Mouse (Mus musculus): Measurements from ENCODE around the gene Pitx3. TPM values are rescaled to one million over a fixed set of nuclear protein-coding genes. Genes with fewer than 3 reads are reported as not detected.

Pitx3 gene
- polyA plus RNA-seq (2012; rRNA removed) (14.0 and 19.6 TPM in 2 replicates), polyA plus RNA-seq (2014; fragmentation: Nextera tagmentation; extraction: Ambion mirVana) (8.1 TPM in 2 replicates)

DNA sequence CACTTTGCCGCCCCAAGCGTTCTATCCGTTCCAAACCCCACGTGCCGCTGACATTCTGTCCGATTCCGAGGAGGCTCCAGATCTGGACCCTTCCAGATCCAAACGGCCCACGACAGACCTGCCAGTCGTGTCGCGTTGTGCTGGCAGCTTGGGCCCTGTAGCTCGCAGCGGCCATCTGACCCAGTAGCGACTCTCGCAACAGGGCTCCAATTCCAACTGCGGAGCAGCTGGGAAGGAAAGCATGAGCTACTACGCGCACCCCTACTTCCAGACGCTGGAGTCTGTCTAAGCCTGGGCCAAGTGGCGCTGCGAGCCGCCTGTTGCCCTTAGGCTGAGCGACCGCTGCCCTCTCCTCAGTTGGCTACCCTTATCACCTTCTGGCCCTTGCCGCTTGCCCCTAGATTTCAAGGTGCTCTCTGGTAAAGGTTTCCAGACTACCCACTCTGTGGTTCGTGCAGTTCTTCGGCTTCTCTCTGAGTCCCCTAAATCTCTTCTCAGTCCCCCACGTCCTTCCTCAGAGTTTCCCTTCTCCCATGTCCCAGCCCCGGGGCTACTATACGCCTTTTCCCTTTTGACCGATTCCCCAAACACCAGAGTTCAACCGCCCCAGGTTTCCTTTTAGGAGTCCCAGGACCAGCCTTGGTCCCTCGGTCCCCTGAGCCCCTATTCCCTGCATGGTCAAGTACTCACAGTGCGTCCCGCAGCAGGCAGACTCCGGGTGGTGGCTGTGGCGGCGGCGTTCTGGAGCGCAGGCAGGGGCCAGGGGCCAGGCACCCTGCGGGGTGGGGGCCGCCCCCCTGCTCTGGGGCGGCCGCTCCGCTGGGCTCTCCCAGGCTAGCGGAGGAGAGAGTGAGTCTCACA, at the start of gene Pitx3:
Gene Pitx3, minus strand, starts transcription at position 816 of the 861 bp plus-strand sequence.
- H3K36me3 ChIP-seq (ENCODE audit: control insufficient read depth, insufficient read depth, low read length) = no peaks in the 10 kb centered on the region
- no peak for DNase-seq (ENCODE audit: low spot score)
- H3K27ac ChIP-seq (replicated peaks; ENCODE audit: low read depth, low read length) = no peak within 1 kb of the TSS
- H3K27me3 ChIP-seq (ENCODE audit: control insufficient read depth, insufficient read depth, low read length) = peaks cover 70% of the 10 kb centered on the region
- H3K9ac ChIP-seq (ENCODE audit: low read depth, low read length, severe bottlenecking) = peak within 1 kb of the TSS; percentile 39; the same call in 1 of the 2 replicates
- ATAC-seq (ENCODE audit: low FRiP score, low read depth) = no peak
- peaks cover 13% of the 10 kb centered on the region; the same call in 1 of the 2 replicates for H3K4me1 ChIP-seq (ENCODE audit: control insufficient read depth, insufficient read depth, low read length)
- H3K4me3 ChIP-seq (replicated peaks; ENCODE audit: low read length) = peak within 1 kb of the TSS; percentile 55
- no peaks in the 10 kb centered on the region for H3K9me3 ChIP-seq (ENCODE audit: control insufficient read depth, low read length)
- no peak for TF ChIP-seq POLR2A (IDR thresholded peaks at IDR 0.05; ENCODE audit: borderline replicate concordance, extremely low read depth, insufficient read depth, insufficient read length)
- WGBS = under 1% methylated on average over 46 of the region's 47 CpGs
- H3K4me2 ChIP-seq (replicated peaks; ENCODE audit: low read depth, low read length, severe bottlenecking) = peak within 1 kb of the TSS; percentile 96

DNA sequence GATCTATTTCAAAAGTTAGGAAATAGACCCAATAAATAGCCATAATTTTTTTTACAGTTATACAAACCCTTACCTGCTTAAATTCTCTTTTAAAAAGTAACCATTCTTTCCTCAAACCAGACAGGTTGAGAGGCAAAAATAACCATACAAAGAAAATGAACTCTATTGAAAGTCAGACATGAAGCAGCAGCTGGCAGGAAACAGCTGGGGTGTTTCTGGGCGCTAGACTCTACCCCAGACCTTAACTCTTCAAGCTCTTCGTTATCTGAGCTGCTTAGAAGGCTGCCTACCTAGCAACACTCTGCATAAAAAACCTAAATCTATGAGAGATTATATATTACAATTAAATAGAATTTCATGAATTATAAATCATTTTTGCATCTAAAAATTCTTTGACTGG, 39.1 kb upstream of the Pitx3 start:
- H3K9me3 ChIP-seq (ENCODE audit: control insufficient read depth, low read length) = no peaks in the 10 kb centered on the region
- H3K4me1 ChIP-seq (ENCODE audit: control insufficient read depth, insufficient read depth, low read length) = no peaks in the 10 kb centered on the region
- no peak for TF ChIP-seq POLR2A (IDR thresholded peaks at IDR 0.05; ENCODE audit: borderline replicate concordance, extremely low read depth, insufficient read depth, insufficient read length)
- WGBS = 64% methylated on average over 2 of the region's 2 CpGs
- ATAC-seq (ENCODE audit: low FRiP score, low read depth) (no peak), DNase-seq (ENCODE audit: low spot score) (peak; percentile 48)
- no peak overlapping the region for H3K9ac ChIP-seq (ENCODE audit: low read depth, low read length, severe bottlenecking)
- H3K36me3 ChIP-seq (ENCODE audit: control insufficient read depth, insufficient read depth, low read length) = 0 out of 2 replicates have a peak, but pooled peaks cover 9% of the 10 kb centered on the region
- no peak overlapping the region for H3K4me3 ChIP-seq (replicated peaks; ENCODE audit: low read length)
- no peaks in the 10 kb centered on the region for H3K27me3 ChIP-seq (ENCODE audit: control insufficient read depth, insufficient read depth, low read length)
- no peak overlapping the region for H3K4me2 ChIP-seq (replicated peaks; ENCODE audit: low read depth, low read length, severe bottlenecking)
- no peak overlapping the region for H3K27ac ChIP-seq (replicated peaks; ENCODE audit: low read depth, low read length)

- no peaks in the 10 kb centered on the region for H3K4me1 ChIP-seq (ENCODE audit: control insufficient read depth, insufficient read depth, low read length)
- no peaks in the 10 kb centered on the region for H3K9me3 ChIP-seq (ENCODE audit: control insufficient read depth, low read length)
- H3K36me3 ChIP-seq (ENCODE audit: control insufficient read depth, insufficient read depth, low read length) = 0 out of 2 replicates have a peak, but pooled peaks cover 9% of the 10 kb centered on the region
- no peak overlapping the region for H3K4me2 ChIP-seq (replicated peaks; ENCODE audit: low read depth, low read length, severe bottlenecking)
- no peak overlapping the region for H3K27ac ChIP-seq (replicated peaks; ENCODE audit: low read depth, low read length)
- H3K4me3 ChIP-seq (replicated peaks; ENCODE audit: low read length) = no peak overlapping the region
- DNase-seq (ENCODE audit: low spot score) (peak; percentile 61), ATAC-seq (ENCODE audit: low FRiP score, low read depth) (peak; percentile 83; the same call in 1 of the 2 replicates)
- H3K27me3 ChIP-seq (ENCODE audit: control insufficient read depth, insufficient read depth, low read length) = no peaks in the 10 kb centered on the region
- TF ChIP-seq POLR2A (IDR thresholded peaks at IDR 0.05; ENCODE audit: borderline replicate concordance, extremely low read depth, insufficient read depth, insufficient read length) = no peak
- H3K9ac ChIP-seq (ENCODE audit: low read depth, low read length, severe bottlenecking) = no peak overlapping the region
- WGBS = 46% methylated on average over 3 of the region's 3 CpGs
These were observed 38.5 kb upstream of the Pitx3 start for GRCm38 (mm10) chr19:46186611-46187010.

- DNase-seq (ENCODE audit: low spot score) (no peak), ATAC-seq (ENCODE audit: low FRiP score, low read depth) (no peak)
- WGBS = 95% methylated on average over 3 of the region's 3 CpGs
These were observed 34.1 kb upstream of the Pitx3 start for GRCm38 (mm10) chr19:46182241-46182640.

GRCm38 (mm10) chr19:46180274-46180673, 32.1 kb upstream of the Pitx3 start:
- no peak overlapping the region for H3K4me2 ChIP-seq (replicated peaks; ENCODE audit: low read depth, low read length, severe bottlenecking)
- WGBS = 94% methylated on average over 2 of the region's 2 CpGs
- H3K27ac ChIP-seq (replicated peaks; ENCODE audit: low read depth, low read length) = no peak overlapping the region
- no peaks in the 10 kb centered on the region for H3K27me3 ChIP-seq (ENCODE audit: control insufficient read depth, insufficient read depth, low read length)
- DNase-seq (ENCODE audit: low spot score) (no peak), ATAC-seq (ENCODE audit: low FRiP score, low read depth) (no peak)
- no peak overlapping the region for H3K4me3 ChIP-seq (replicated peaks; ENCODE audit: low read length)
- H3K9me3 ChIP-seq (ENCODE audit: control insufficient read depth, low read length) = no peaks in the 10 kb centered on the region
- H3K9ac ChIP-seq (ENCODE audit: low read depth, low read length, severe bottlenecking) = no peak overlapping the region
- H3K4me1 ChIP-seq (ENCODE audit: control insufficient read depth, insufficient read depth, low read length) = no peaks in the 10 kb centered on the region
- TF ChIP-seq POLR2A (IDR thresholded peaks at IDR 0.05; ENCODE audit: borderline replicate concordance, extremely low read depth, insufficient read depth, insufficient read length) = no peak
- 0 out of 2 replicates have a peak, but pooled peaks cover 9% of the 10 kb centered on the region for H3K36me3 ChIP-seq (ENCODE audit: control insufficient read depth, insufficient read depth, low read length)

More at GRCm38 (mm10) chr19:46182241-46182640, 34.1 kb upstream of the Pitx3 start:
- H3K4me3 ChIP-seq (replicated peaks; ENCODE audit: low read length) = no peak overlapping the region
- no peaks in the 10 kb centered on the region for H3K9me3 ChIP-seq (ENCODE audit: control insufficient read depth, low read length)
- TF ChIP-seq POLR2A (IDR thresholded peaks at IDR 0.05; ENCODE audit: borderline replicate concordance, extremely low read depth, insufficient read depth, insufficient read length) = no peak
- H3K27ac ChIP-seq (replicated peaks; ENCODE audit: low read depth, low read length) = no peak overlapping the region
- H3K4me2 ChIP-seq (replicated peaks; ENCODE audit: low read depth, low read length, severe bottlenecking) = no peak overlapping the region
- H3K27me3 ChIP-seq (ENCODE audit: control insufficient read depth, insufficient read depth, low read length) = no peaks in the 10 kb centered on the region
- H3K4me1 ChIP-seq (ENCODE audit: control insufficient read depth, insufficient read depth, low read length) = no peaks in the 10 kb centered on the region
- 0 out of 2 replicates have a peak, but pooled peaks cover 9% of the 10 kb centered on the region for H3K36me3 ChIP-seq (ENCODE audit: control insufficient read depth, insufficient read depth, low read length)
- no peak overlapping the region for H3K9ac ChIP-seq (ENCODE audit: low read depth, low read length, severe bottlenecking)
